Mouse (Mus musculus) cerebellum, adult (tissue): ENCODE measurements at regions not wholly inside any gene's neighbourhood (a gene's known extent, or its start where the extent isn't known, plus 50 kb on each side); places are given as distances from the start of the nearest gene placed in this dataset.

Experiments
- ATAC-seq: cut with Nextera tagmentation; 2 replicates; pipeline ENCODE4 v1.9.2; 2017; ENCODE audit warnings: mild to moderate bottlenecking, moderate library complexity, mixed read lengths; ENCODE audit not compliant: insufficient number of reproducible peaks, low FRiP score, low TSS enrichment

- no peak for ATAC-seq
These were observed 548.5 kb upstream of the Tle4 start for GRCm38 (mm10) chr19:15146325-15146724.

GRCm38 (mm10) chr19:15127122-15127521 lies 529.3 kb upstream of the Tle4 start:
- ATAC-seq = no peak

GRCm38 (mm10) chr19:15108441-15109026 lies 510.7 kb upstream of the Tle4 start:
- ATAC-seq = no peak

GRCm38 (mm10) chr19:15095054-15095453 lies 497.2 kb upstream of the Tle4 start:
- no peak for ATAC-seq

GRCm38 (mm10) chr19:15093534-15093933 lies 495.7 kb upstream of the Tle4 start:
- no peak for ATAC-seq

- ATAC-seq = no peak
These were observed 482.8 kb upstream of the Tle4 start for GRCm38 (mm10) chr19:15080638-15081037.

GRCm38 (mm10) chr19:15057801-15058200 lies 459.9 kb upstream of the Tle4 start:
- ATAC-seq = no peak

- no peak for ATAC-seq
These were observed 455.8 kb upstream of the Tle4 start for GRCm38 (mm10) chr19:15053582-15054141.

GRCm38 (mm10) chr19:15052642-15053239 lies 454.9 kb upstream of the Tle4 start:
- ATAC-seq = no peak

- no peak for ATAC-seq
These were observed 450.0 kb upstream of the Tle4 start for GRCm38 (mm10) chr19:15047896-15048295.

- no peak for ATAC-seq
These were observed 449.5 kb upstream of the Tle4 start for GRCm38 (mm10) chr19:15047306-15047868.

GRCm38 (mm10) chr19:15035554-15035953 lies 437.7 kb upstream of the Tle4 start:
- no peak for ATAC-seq

GRCm38 (mm10) chr19:15033921-15034320 lies 436.1 kb upstream of the Tle4 start:
- no peak for ATAC-seq

GRCm38 (mm10) chr19:15033396-15033795 lies 435.5 kb upstream of the Tle4 start:
- no peak for ATAC-seq

GRCm38 (mm10) chr19:15032297-15032947 lies 434.6 kb upstream of the Tle4 start:
- no peak for ATAC-seq

GRCm38 (mm10) chr19:15031483-15031882 lies 433.6 kb upstream of the Tle4 start:
- no peak for ATAC-seq

- no peak for ATAC-seq
These were observed 405.7 kb upstream of the Tle4 start for GRCm38 (mm10) chr19:15003596-15003995.

GRCm38 (mm10) chr19:14993344-14993743 lies 395.5 kb upstream of the Tle4 start:
- ATAC-seq = no peak

- ATAC-seq = no peak
These were observed 372.3 kb upstream of the Tle4 start for GRCm38 (mm10) chr19:14970161-14970560.

GRCm38 (mm10) chr19:14968283-14968682 lies 370.4 kb upstream of the Tle4 start:
- ATAC-seq = no peak

- ATAC-seq = no peak
These were observed 359.9 kb upstream of the Tle4 start for GRCm38 (mm10) chr19:14957727-14958126.
